ENCODE assay signal across 34 mouse cellular contexts in genomic region chr17:4333091-4333490, GRCm38 (mm10).
"Had no signal": no experiment of that assay in that cellular context is flagged by ENCODE, and none has a peak within 500 bp of the region (broad histone marks: within the 10 kb centered on the region; RNA-seq: fewer than 3 reads in every experiment).

No protein-coding gene starts in this region.

- H3K27me3 ChIP-seq: heart, embryonic 12.5 days; heart, embryonic 13.5 days; heart, embryonic 15.5 days; hindbrain, embryonic 12.5 days; hindbrain, embryonic 13.5 days; hindbrain, embryonic 15.5 days; intestine, embryonic 15.5 days; kidney, embryonic 15.5 days had no signal

- H3K27ac ChIP-seq: heart, embryonic 10.5 days; heart, embryonic 13.5 days; heart, embryonic 15.5 days; hindbrain, embryonic 10.5 days; hindbrain, embryonic 12.5 days; hindbrain, embryonic 13.5 days; hindbrain, embryonic 14.5 days; hindbrain, embryonic 15.5 days; hindbrain, postnatal 0 days; intestine, embryonic 15.5 days; kidney, embryonic 15.5 days; kidney, postnatal 0 days; layer of hippocampus, adult 2 months; left cerebral cortex, adult 2 months had no signal

- H3K4me3 ChIP-seq: heart, embryonic 10.5 days; heart, embryonic 12.5 days; heart, embryonic 13.5 days; heart, embryonic 15.5 days; hindbrain, embryonic 10.5 days; hindbrain, embryonic 12.5 days; hindbrain, embryonic 13.5 days; hindbrain, embryonic 15.5 days; intestine, embryonic 15.5 days; kidney, embryonic 15.5 days; layer of hippocampus, adult 2 months; left cerebral cortex, adult 2 months had no signal

- H3K9ac ChIP-seq: heart, embryonic 12.5 days; heart, embryonic 13.5 days; heart, embryonic 15.5 days; hindbrain, embryonic 12.5 days; hindbrain, embryonic 13.5 days; hindbrain, embryonic 14.5 days; hindbrain, embryonic 15.5 days; intestine, embryonic 15.5 days; kidney, embryonic 15.5 days had no signal

- DNase-seq: heart, postnatal 10 days; heart, postnatal 14 days; heart, postnatal 36 days; heart, postnatal 4 days; kidney, adult 11 months; kidney, adult 18-20 months; kidney, adult 2 months; kidney, adult 8-10 months; kidney, adult 9 months; kidney, postnatal 10 days; kidney, postnatal 14 days; kidney, postnatal 25 days; kidney, postnatal 36 days; kidney, postnatal 4 days; layer of hippocampus, postnatal 36 days had no signal

- H3K36me3 ChIP-seq: heart, embryonic 10.5 days; heart, embryonic 12.5 days; heart, embryonic 13.5 days; heart, embryonic 15.5 days; hindbrain, embryonic 10.5 days; hindbrain, embryonic 12.5 days; hindbrain, embryonic 13.5 days; hindbrain, embryonic 15.5 days; intestine, embryonic 15.5 days; kidney, embryonic 15.5 days had no signal

- ATAC-seq: hindbrain, embryonic 16.5 days; hindbrain, postnatal 0 days; inflammation-experienced regulatory T-cells, adult 6 months; intestine, embryonic 15.5 days; intestine, embryonic 16.5 days had no signal

- H3K4me1 ChIP-seq: heart, embryonic 10.5 days; heart, embryonic 12.5 days; heart, embryonic 13.5 days; heart, embryonic 15.5 days; hindbrain, embryonic 10.5 days; hindbrain, embryonic 12.5 days; hindbrain, embryonic 13.5 days; hindbrain, embryonic 15.5 days; intestine, embryonic 15.5 days; kidney, embryonic 15.5 days had no signal

- H3K9me3 ChIP-seq: heart, embryonic 10.5 days; heart, embryonic 12.5 days; heart, embryonic 13.5 days; heart, embryonic 15.5 days; hindbrain, embryonic 10.5 days; hindbrain, embryonic 12.5 days; hindbrain, embryonic 13.5 days; hindbrain, embryonic 15.5 days; intestine, embryonic 15.5 days; kidney, embryonic 15.5 days had no signal

- H3K4me2 ChIP-seq: heart, embryonic 11.5 days; heart, embryonic 12.5 days; heart, embryonic 13.5 days; heart, embryonic 15.5 days; hindbrain, embryonic 12.5 days; hindbrain, embryonic 13.5 days; hindbrain, embryonic 14.5 days; hindbrain, embryonic 15.5 days; intestine, embryonic 15.5 days; kidney, embryonic 15.5 days had no signal
